Mouse (Mus musculus): ENCODE data around the gene Dnajc7. TPM values are rescaled to one million over a fixed set of nuclear protein-coding genes. Genes with fewer than 3 reads are reported as not detected.

The Dnajc7 gene
- polyA plus RNA-seq, 1 experiment from 2014 or later, result 91.9 TPM

- H3K4me2 ChIP-seq (replicated peaks; ENCODE audit: low read depth), result no peak overlapping the region
- ATAC-seq (ENCODE audit: low FRiP score, low TSS enrichment) (no peak), DNase-seq (ENCODE audit: low spot score) (no peak)
- H3K36me3 ChIP-seq (ENCODE audit: control insufficient read depth, insufficient read depth, low read length), result no peaks in the 10 kb centered on the region
- TF ChIP-seq EP300 (optimal IDR thresholded peaks at IDR 0.05) (no peak), CTCF (IDR thresholded peaks at IDR 0.05; ENCODE audit: low read depth) (no peak)
- WGBS, result 75% methylated on average over 8 of the region's 8 CpGs
- H3K9ac ChIP-seq (ENCODE audit: low read length), result no peak overlapping the region
- no peaks in the 10 kb centered on the region for H3K27me3 ChIP-seq (ENCODE audit: control insufficient read depth, insufficient read depth, low read length)
- H3K4me1 ChIP-seq (replicated peaks; ENCODE audit: control insufficient read depth, insufficient read depth), result no peaks in the 10 kb centered on the region
- H3K27ac ChIP-seq (replicated peaks), result no peak overlapping the region
- no peaks in the 10 kb centered on the region for H3K9me3 ChIP-seq (ENCODE audit: control insufficient read depth, low read length)
- no peak overlapping the region for H3K4me3 ChIP-seq (ENCODE audit: low read depth, low read length)
These were observed 28.4 kb upstream of the Dnajc7 start for GRCm38 (mm10) chr11:100648405-100648804.

- DNase-seq (ENCODE audit: low spot score), result peak; percentile 59
- Histone ChIP-seq H3K9me3 (ENCODE audit: control insufficient read depth, low read length) (no peaks in the 10 kb centered on the region), H3K4me3 (ENCODE audit: low read depth, low read length) (no peak overlapping the region), H3K27me3 (ENCODE audit: control insufficient read depth, insufficient read depth, low read length) (no peaks in the 10 kb centered on the region), H3K4me2 (replicated peaks; ENCODE audit: low read depth) (no peak overlapping the region), H3K4me1 (replicated peaks; ENCODE audit: control insufficient read depth, insufficient read depth) (no peaks in the 10 kb centered on the region), H3K36me3 (ENCODE audit: control insufficient read depth, insufficient read depth, low read length) (no peaks in the 10 kb centered on the region), H3K9ac (ENCODE audit: low read length) (no peak overlapping the region), H3K27ac (replicated peaks) (no peak overlapping the region)
- TF ChIP-seq CTCF (IDR thresholded peaks at IDR 0.05; ENCODE audit: low read depth), result peak; percentile 75
- no peak for TF ChIP-seq EP300 (optimal IDR thresholded peaks at IDR 0.05)
- ATAC-seq (ENCODE audit: low FRiP score, low TSS enrichment), result no peak
- 4% methylated on average over 1 of the region's 1 CpGs for WGBS
These were observed 26.3 kb upstream of the Dnajc7 start for GRCm38 (mm10) chr11:100646265-100646664.

GRCm38 (mm10) chr11:100643612-100644575, 23.9 kb upstream of the Dnajc7 start:
- Histone ChIP-seq H3K9ac (ENCODE audit: low read length) (no peak overlapping the region), H3K27me3 (ENCODE audit: control insufficient read depth, insufficient read depth, low read length) (no peaks in the 10 kb centered on the region), H3K4me2 (replicated peaks; ENCODE audit: low read depth) (no peak overlapping the region), H3K9me3 (ENCODE audit: control insufficient read depth, low read length) (no peaks in the 10 kb centered on the region), H3K36me3 (ENCODE audit: control insufficient read depth, insufficient read depth, low read length) (no peaks in the 10 kb centered on the region), H3K27ac (replicated peaks) (no peak overlapping the region), H3K4me3 (ENCODE audit: low read depth, low read length) (no peak overlapping the region), H3K4me1 (replicated peaks; ENCODE audit: control insufficient read depth, insufficient read depth) (peaks cover 3% of the 10 kb centered on the region; the same call in 1 of the 2 replicates)
- no peak for TF ChIP-seq EP300 (optimal IDR thresholded peaks at IDR 0.05)
- no peak for TF ChIP-seq CTCF (IDR thresholded peaks at IDR 0.05; ENCODE audit: low read depth)
- DNase-seq (ENCODE audit: low spot score) (no peak), ATAC-seq (ENCODE audit: low FRiP score, low TSS enrichment) (no peak)
- WGBS, result 60% methylated on average over 15 of the region's 15 CpGs

GRCm38 (mm10) chr11:100640159-100640906, 20.4 kb upstream of the Dnajc7 start:
- 9% methylated on average over 52 of the region's 52 CpGs for WGBS
- TF ChIP-seq EP300 (optimal IDR thresholded peaks at IDR 0.05) (no peak), CTCF (IDR thresholded peaks at IDR 0.05; ENCODE audit: low read depth) (peak; percentile 70)
- peak overlapping the region; percentile 31 for H3K4me3 ChIP-seq (ENCODE audit: low read depth, low read length)
- peak overlapping the region; percentile 54 for H3K4me2 ChIP-seq (replicated peaks; ENCODE audit: low read depth)
- no peaks in the 10 kb centered on the region for H3K9me3 ChIP-seq (ENCODE audit: control insufficient read depth, low read length)
- DNase-seq (ENCODE audit: low spot score), result peak; percentile 72
- no peaks in the 10 kb centered on the region for H3K36me3 ChIP-seq (ENCODE audit: control insufficient read depth, insufficient read depth, low read length)
- ATAC-seq (ENCODE audit: low FRiP score, low TSS enrichment), result peak; percentile 63; the same call in 1 of the 2 replicates
- peaks cover 3% of the 10 kb centered on the region; the same call in 1 of the 2 replicates for H3K4me1 ChIP-seq (replicated peaks; ENCODE audit: control insufficient read depth, insufficient read depth)
- no peak overlapping the region for H3K27ac ChIP-seq (replicated peaks)
- no peak overlapping the region for H3K9ac ChIP-seq (ENCODE audit: low read length)
- no peaks in the 10 kb centered on the region for H3K27me3 ChIP-seq (ENCODE audit: control insufficient read depth, insufficient read depth, low read length)

GRCm38 (mm10) chr11:100634530-100634929, 14.6 kb upstream of the Dnajc7 start:
- DNase-seq (ENCODE audit: low spot score), result no peak
- Histone ChIP-seq H3K4me1 (replicated peaks; ENCODE audit: control insufficient read depth, insufficient read depth) (no peaks in the 10 kb centered on the region), H3K9ac (ENCODE audit: low read length) (no peak overlapping the region), H3K9me3 (ENCODE audit: control insufficient read depth, low read length) (no peaks in the 10 kb centered on the region), H3K36me3 (ENCODE audit: control insufficient read depth, insufficient read depth, low read length) (no peaks in the 10 kb centered on the region), H3K4me3 (ENCODE audit: low read depth, low read length) (no peak overlapping the region), H3K27ac (replicated peaks) (no peak overlapping the region), H3K4me2 (replicated peaks; ENCODE audit: low read depth) (no peak overlapping the region), H3K27me3 (ENCODE audit: control insufficient read depth, insufficient read depth, low read length) (no peaks in the 10 kb centered on the region)
- 64% methylated on average over 7 of the region's 7 CpGs for WGBS
- no peak for ATAC-seq (ENCODE audit: low FRiP score, low TSS enrichment)
- TF ChIP-seq EP300 (optimal IDR thresholded peaks at IDR 0.05), result no peak
- TF ChIP-seq CTCF (IDR thresholded peaks at IDR 0.05; ENCODE audit: low read depth), result no peak

All from stomach, postnatal 0 days (tissue).